Mouse (Mus musculus): Measurements from ENCODE around the gene Isg15. TPM values are rescaled to one million over a fixed set of nuclear protein-coding genes. Genes with fewer than 3 reads are reported as not detected.

Isg15 gene
- polyA plus RNA-seq, 1 experiment: 8.8 TPM

DNA sequence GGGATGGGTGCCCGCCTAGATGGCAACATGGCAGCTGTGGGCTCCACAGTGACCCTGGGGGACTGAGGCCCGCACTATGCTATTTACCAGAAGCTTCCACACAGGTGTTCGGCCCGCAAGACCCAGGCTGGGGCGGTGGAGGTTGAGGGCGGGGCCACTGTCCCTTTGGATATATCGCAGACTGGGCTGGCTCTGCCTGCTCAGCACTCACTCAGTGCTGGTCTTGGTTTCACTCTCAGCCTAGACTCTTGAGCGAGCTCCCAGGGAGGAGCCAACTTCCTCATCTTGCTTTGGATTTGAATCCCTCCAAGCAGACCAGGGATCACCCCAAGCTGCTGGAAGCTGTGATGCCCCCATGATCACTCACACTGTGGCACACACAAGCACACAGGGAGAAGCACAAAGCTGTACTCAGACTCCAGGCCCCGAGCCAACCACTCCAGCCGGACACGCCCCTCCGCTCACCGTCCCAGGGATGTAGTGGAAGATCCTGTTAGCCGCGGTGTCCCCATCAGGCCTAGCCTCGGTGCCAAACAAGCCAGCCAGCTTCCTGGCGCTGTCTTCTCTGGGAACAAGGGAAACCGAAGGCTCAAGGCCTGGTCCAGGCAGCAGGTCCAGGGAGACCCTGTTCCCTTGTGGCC, 27.3 kb upstream of the Isg15 start:
- H3K4me3 ChIP-seq (ENCODE audit: insufficient read depth, low read length): no peak overlapping the region
- H3K27ac ChIP-seq (ENCODE audit: insufficient read depth, low read length): no peak overlapping the region
- H3K4me1 ChIP-seq (ENCODE audit: control insufficient read depth, insufficient read depth, low read length): peaks cover 5% of the 10 kb centered on the region
- no peak for TF ChIP-seq POLR2A (IDR thresholded peaks at IDR 0.05; ENCODE audit: extremely low read depth, insufficient read depth, low read length)

DNA sequence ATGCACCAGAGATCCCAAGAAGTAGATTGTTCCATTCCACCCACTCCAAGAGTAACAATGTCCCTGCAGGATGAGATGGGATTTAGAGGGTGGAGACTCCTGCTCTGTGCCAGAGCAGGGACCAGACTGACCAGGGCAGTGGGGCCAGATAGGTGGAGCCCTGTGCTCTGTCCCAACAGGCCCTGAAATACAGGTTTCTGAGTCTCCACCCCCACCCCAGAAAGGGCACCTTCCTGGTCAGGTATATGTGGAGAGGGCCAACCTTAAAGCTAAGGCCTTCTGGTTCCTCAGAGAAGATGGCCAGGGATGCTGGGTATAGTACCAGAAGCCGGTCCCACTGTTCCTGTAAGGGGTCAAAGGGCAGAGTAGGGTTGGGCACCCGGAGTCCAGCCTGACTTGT, 23.7 kb upstream of the Isg15 start:
- H3K4me1 ChIP-seq (ENCODE audit: control insufficient read depth, insufficient read depth, low read length): peaks cover 4% of the 10 kb centered on the region
- no peak for TF ChIP-seq CTCF (IDR thresholded peaks at IDR 0.05; ENCODE audit: extremely low read depth, insufficient read depth, low read length)
- no peak for TF ChIP-seq POLR2A (IDR thresholded peaks at IDR 0.05; ENCODE audit: extremely low read depth, insufficient read depth, low read length)
- no peak overlapping the region for H3K4me3 ChIP-seq (ENCODE audit: insufficient read depth, low read length)
- no peak overlapping the region for H3K27ac ChIP-seq (ENCODE audit: insufficient read depth, low read length)

DNA sequence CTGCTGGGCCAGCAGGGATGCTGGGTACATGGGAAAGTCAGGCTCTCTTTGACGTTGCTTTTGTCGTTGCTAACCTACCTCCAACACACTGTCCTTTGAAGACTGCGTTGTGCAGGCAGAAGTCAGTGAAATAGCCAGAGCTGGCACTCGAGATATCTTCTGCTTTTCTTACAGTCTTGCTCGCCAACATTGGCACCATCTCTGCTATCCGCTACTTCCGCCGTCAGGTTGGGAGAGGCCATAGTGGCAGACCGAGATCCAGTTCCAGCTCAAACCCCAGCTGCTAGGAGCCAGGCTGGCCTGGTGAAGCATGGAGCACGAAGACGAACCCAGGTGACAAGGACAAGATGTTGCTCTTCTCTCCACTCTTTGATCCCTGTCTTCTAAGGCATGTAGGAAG, 19.3 kb upstream of the Isg15 start:
- Histone ChIP-seq H3K4me3 (ENCODE audit: insufficient read depth, low read length) (no peak overlapping the region), H3K4me1 (ENCODE audit: control insufficient read depth, insufficient read depth, low read length) (no peaks in the 10 kb centered on the region), H3K27ac (ENCODE audit: insufficient read depth, low read length) (no peak overlapping the region)
- no peak for TF ChIP-seq POLR2A (IDR thresholded peaks at IDR 0.05; ENCODE audit: extremely low read depth, insufficient read depth, low read length)

DNA sequence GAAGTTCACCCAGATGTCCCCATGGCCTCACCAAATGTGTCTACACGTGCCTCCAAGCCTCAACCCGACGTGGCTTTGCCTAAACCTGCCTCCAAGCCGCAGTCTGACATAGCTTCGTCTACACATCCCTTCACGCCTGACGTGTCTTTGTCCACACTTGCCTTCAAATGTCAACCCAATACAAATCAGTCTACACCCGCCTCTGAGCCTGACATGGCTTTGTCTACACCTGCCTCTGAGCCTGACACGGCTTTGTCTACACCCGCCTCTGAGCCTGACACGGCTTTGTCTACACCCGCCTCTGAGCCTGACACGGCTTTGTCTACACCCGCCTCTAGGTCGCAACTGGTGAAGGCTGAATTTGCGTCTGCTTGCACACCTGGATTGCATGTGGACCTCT, 17.2 kb upstream of the Isg15 start:
- TF ChIP-seq POLR2A (IDR thresholded peaks at IDR 0.05; ENCODE audit: extremely low read depth, insufficient read depth, low read length) (no peak), CTCF (IDR thresholded peaks at IDR 0.05; ENCODE audit: extremely low read depth, insufficient read depth, low read length) (no peak)
- no peak overlapping the region for H3K27ac ChIP-seq (ENCODE audit: insufficient read depth, low read length)
- no peaks in the 10 kb centered on the region for H3K4me1 ChIP-seq (ENCODE audit: control insufficient read depth, insufficient read depth, low read length)
- H3K4me3 ChIP-seq (ENCODE audit: insufficient read depth, low read length): no peak overlapping the region

DNA sequence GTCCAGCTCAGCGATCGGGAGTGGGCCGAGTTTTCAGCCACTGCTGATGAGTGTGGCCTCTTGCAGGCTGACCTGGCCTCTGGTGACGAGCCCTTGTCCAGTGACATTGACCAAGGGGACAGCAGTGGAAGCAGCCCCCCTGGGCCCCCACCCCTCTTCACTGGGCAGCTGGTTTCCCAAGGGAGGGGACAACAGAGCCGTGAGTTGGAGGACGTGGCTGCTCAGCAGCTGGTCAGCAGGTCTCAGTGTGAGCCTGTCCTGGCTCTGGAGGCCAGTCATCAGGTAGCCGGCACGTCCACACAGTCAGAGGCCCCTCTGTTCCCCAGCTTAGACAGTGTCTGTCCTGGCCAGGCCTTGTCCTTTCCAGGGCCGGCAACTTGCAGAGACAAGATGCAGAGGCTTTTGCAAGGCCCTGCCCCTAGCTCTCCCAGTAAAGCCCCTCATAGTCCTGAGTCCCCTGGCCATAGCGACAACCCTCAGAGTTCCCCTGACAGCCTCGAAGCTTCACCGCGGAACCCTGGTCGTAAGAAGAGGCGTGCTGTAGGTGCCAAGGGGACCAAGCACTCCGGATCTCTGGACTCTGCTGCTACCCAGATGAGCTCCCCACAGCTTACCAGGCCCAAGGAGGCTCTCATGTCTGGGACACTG, 16.5 kb upstream of the Isg15 start:
- no peaks in the 10 kb centered on the region for H3K4me1 ChIP-seq (ENCODE audit: control insufficient read depth, insufficient read depth, low read length)
- TF ChIP-seq POLR2A (IDR thresholded peaks at IDR 0.05; ENCODE audit: extremely low read depth, insufficient read depth, low read length): no peak
- no peak for TF ChIP-seq CTCF (IDR thresholded peaks at IDR 0.05; ENCODE audit: extremely low read depth, insufficient read depth, low read length)
- H3K4me3 ChIP-seq (ENCODE audit: insufficient read depth, low read length): no peak overlapping the region
- no peak overlapping the region for H3K27ac ChIP-seq (ENCODE audit: insufficient read depth, low read length)

DNA sequence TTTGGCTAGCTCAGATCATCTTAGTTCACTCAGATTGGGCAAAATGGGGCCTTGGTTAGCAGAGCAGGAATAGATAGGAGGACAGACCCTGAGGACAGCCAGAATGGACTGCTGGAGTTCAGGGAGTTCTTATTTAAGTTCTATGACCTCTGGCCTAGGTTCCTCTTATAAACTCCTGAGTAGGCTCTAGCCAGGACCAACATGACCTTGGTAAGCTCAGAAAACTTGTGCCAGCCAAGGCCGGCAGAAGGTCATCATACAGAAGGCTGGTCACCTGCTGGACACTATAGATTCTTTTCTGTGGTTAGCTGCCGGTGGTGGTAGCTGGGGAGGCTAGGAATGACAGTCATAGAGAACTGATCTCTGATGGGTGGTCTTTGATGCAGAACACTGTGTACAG, 15.6 kb upstream of the Isg15 start:
- no peaks in the 10 kb centered on the region for H3K4me1 ChIP-seq (ENCODE audit: control insufficient read depth, insufficient read depth, low read length)
- H3K27ac ChIP-seq (ENCODE audit: insufficient read depth, low read length): no peak overlapping the region
- no peak overlapping the region for H3K4me3 ChIP-seq (ENCODE audit: insufficient read depth, low read length)
- no peak for TF ChIP-seq CTCF (IDR thresholded peaks at IDR 0.05; ENCODE audit: extremely low read depth, insufficient read depth, low read length)
- TF ChIP-seq POLR2A (IDR thresholded peaks at IDR 0.05; ENCODE audit: extremely low read depth, insufficient read depth, low read length): no peak

DNA sequence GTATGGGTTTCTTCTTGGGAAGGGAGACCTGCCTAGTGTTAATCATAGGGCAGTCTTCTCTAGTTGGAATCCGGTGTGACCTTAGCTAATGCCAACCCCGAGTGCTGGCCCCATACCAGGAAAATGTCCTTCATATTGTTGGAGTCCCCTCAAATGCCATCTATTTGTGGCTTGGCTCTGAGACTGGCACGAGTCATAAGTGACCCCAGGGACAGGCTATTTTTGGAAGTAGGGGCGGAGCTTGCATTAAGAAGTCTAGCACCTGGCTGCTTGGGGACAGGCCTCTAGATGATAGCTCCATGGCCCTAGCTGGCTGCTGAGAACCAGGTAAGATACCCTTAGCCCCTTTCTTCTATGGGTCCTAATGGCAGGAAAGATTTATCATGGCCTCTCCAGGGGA, 15.0 kb upstream of the Isg15 start, which contains the start of gene Perm1:
Perm1 (plus strand) TSS at position 220 of the 400 bp plus-strand sequence.
- Histone ChIP-seq H3K27ac (ENCODE audit: insufficient read depth, low read length) (no peak within 1 kb of the TSS), H3K4me3 (ENCODE audit: insufficient read depth, low read length) (no peak within 1 kb of the TSS), H3K4me1 (ENCODE audit: control insufficient read depth, insufficient read depth, low read length) (no peaks in the 10 kb centered on the region)
- TF ChIP-seq CTCF (IDR thresholded peaks at IDR 0.05; ENCODE audit: extremely low read depth, insufficient read depth, low read length): no peak
- no peak for TF ChIP-seq POLR2A (IDR thresholded peaks at IDR 0.05; ENCODE audit: extremely low read depth, insufficient read depth, low read length)

DNA sequence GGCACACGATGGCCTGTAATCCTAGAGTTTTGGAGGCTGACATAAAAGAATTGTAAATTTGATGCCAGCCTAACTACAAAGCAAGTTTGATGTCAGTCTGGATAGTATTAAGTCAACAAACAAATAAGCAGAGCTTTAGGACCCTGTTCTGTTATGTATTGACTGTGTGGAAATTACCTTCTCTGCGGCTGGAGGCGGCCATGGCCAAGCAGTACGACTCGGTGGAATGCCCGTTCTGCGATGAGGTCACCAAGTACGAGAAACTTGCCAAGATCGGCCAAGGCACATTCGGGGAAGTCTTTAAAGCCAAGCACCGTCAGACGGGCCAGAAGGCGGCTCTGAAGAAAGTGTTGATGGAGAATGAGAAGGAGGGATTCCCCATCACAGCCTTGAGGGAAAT, 12.5 kb upstream of the Isg15 start:
- Histone ChIP-seq H3K4me3 (ENCODE audit: insufficient read depth, low read length) (no peak overlapping the region), H3K27ac (ENCODE audit: insufficient read depth, low read length) (no peak overlapping the region), H3K4me1 (ENCODE audit: control insufficient read depth, insufficient read depth, low read length) (no peaks in the 10 kb centered on the region)
- no peak for TF ChIP-seq CTCF (IDR thresholded peaks at IDR 0.05; ENCODE audit: extremely low read depth, insufficient read depth, low read length)
- TF ChIP-seq POLR2A (IDR thresholded peaks at IDR 0.05; ENCODE audit: extremely low read depth, insufficient read depth, low read length): no peak

DNA sequence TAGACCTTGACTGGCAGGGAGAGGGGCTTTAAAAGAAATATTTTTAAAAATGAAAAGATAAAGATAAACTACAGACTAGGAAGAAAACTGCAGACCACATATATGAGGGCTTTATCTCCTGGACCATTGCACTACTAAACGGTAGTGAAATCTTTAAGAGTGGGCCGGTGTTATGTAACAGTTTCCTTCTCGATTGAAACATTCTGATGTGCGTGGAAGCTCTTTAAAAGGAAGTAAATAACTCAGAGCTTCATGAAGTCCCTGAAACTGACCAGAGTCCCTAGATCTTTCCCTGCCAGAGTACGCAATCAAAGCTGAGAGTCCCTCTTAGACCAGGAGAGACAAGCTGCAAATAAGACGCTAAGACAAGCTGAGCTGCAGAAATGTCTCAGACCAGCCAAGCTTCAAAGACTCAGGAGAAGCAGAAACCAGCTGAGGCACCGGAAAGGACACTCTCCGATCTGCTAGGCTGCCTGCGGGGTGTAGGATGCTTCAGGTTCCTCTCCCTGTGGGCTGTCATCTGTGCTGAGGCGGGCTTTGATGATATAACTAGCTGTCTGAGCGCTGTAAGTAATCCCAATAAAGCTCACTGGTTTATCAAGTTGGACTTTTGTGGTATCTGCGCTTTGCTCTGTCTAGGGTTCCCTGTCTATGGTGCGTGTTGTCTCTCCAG, 9.5 kb upstream of the Isg15 start:
- TF ChIP-seq POLR2A (IDR thresholded peaks at IDR 0.05; ENCODE audit: extremely low read depth, insufficient read depth, low read length): no peak
- no peak for TF ChIP-seq CTCF (IDR thresholded peaks at IDR 0.05; ENCODE audit: extremely low read depth, insufficient read depth, low read length)
- H3K4me3 ChIP-seq (ENCODE audit: insufficient read depth, low read length): no peak overlapping the region

DNA sequence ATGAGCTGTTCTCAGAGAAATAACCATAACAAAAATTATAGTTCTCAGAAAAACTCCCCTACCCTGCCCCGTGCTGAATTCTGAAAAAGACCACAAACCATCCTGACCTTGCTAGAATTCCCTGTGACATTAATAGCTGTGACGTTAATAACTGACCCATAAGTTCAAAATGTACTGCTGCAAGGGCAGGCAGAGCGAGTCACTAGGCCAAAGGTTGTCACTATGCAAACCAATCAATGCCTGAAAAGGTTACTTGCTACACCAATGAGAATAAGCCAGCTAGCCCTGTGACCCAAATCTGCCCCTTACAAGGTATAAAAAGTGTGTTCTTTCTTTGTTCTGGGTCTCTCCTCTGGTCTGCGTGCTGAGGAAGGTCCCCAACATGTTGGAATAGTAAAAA, 8.3 kb upstream of the Isg15 start:
- no peaks in the 10 kb centered on the region; the same call in 1 of the 2 replicates for H3K4me1 ChIP-seq (ENCODE audit: control insufficient read depth, insufficient read depth, low read length)
- no peak overlapping the region for H3K27ac ChIP-seq (ENCODE audit: insufficient read depth, low read length)
- TF ChIP-seq POLR2A (IDR thresholded peaks at IDR 0.05; ENCODE audit: extremely low read depth, insufficient read depth, low read length): no peak
- TF ChIP-seq CTCF (IDR thresholded peaks at IDR 0.05; ENCODE audit: extremely low read depth, insufficient read depth, low read length): no peak
- H3K4me3 ChIP-seq (ENCODE audit: insufficient read depth, low read length): no peak overlapping the region

More for the DNA sequence above, 9.5 kb upstream of the Isg15 start:
- Histone ChIP-seq H3K27ac (ENCODE audit: insufficient read depth, low read length) (no peak overlapping the region), H3K4me1 (ENCODE audit: control insufficient read depth, insufficient read depth, low read length) (no peaks in the 10 kb centered on the region)

Data from cortical plate, adult 2 months (tissue).